Mouse (Mus musculus): ENCODE data around the gene Ephb2. TPM values are rescaled to one million over a fixed set of nuclear protein-coding genes. Genes with fewer than 3 reads are reported as not detected.

Ephb2 gene
- polyA plus RNA-seq, 1 experiment from 2014 or later, result 0.36 TPM

DNA sequence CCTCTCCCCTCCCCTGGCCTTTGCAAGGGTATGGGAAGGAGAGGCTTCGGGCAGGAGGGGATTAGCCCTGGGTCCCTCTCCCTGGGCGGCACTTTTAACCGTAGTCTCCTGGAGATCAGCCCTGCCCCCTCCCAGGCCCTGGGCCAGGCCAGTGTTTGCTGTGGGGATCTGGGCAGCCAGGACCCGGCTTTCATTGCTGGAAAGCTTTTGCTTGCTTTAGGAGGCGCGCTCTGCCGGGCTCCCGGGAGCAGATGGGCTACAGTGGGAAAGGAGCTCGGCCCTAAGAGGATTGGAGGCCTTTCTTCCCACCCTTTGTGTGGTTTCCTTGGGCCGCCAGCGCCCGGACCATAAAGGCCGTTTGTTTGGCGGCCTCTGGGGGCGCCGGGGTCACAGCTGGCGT, 26.0 kb upstream of the Ephb2 start:
- ATAC-seq (ENCODE audit: low read depth) (no peak), DNase-seq (no peak)
- Histone ChIP-seq H3K4me2 (no peak overlapping the region), H3K27ac (no peak overlapping the region), H3K9me3 (replicated peaks) (no peaks in the 10 kb centered on the region), H3K27me3 (peaks cover 30% of the 10 kb centered on the region), H3K9ac (no peak overlapping the region), H3K4me3 (replicated peaks) (no peak overlapping the region), H3K4me1 (replicated peaks) (no peaks in the 10 kb centered on the region), H3K36me3 (no peaks in the 10 kb centered on the region)
- WGBS (ENCODE audit: insufficient replicate concordance), result 12% methylated on average over 17 of the region's 17 CpGs

DNA sequence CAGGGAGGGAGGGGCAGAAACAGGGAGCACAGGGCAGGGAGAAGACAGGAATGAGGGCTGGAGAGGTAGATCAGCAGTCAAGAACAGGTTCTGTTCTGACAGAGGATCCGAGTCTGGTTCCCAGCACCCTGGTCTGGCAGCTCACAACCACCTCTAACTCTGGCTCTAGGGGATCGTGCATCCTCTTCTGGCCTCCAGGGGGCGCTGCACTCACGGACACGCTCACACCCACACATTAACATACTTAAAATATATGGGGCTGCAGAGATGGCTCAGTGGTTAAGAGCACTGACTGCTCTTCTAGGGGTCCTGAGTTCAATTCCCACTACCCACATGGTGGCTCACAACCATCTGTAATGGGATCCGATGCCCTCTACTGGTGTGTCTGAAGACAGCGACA, 24.2 kb upstream of the Ephb2 start:
- Histone ChIP-seq H3K9ac (no peak overlapping the region), H3K4me3 (replicated peaks) (no peak overlapping the region), H3K36me3 (no peaks in the 10 kb centered on the region), H3K4me2 (no peak overlapping the region), H3K9me3 (replicated peaks) (no peaks in the 10 kb centered on the region), H3K27ac (no peak overlapping the region), H3K27me3 (peaks cover 29% of the 10 kb centered on the region), H3K4me1 (replicated peaks) (no peaks in the 10 kb centered on the region)
- ATAC-seq (ENCODE audit: low read depth) (no peak), DNase-seq (no peak)
- WGBS (ENCODE audit: insufficient replicate concordance), result 69% methylated on average over 7 of the region's 7 CpGs

DNA sequence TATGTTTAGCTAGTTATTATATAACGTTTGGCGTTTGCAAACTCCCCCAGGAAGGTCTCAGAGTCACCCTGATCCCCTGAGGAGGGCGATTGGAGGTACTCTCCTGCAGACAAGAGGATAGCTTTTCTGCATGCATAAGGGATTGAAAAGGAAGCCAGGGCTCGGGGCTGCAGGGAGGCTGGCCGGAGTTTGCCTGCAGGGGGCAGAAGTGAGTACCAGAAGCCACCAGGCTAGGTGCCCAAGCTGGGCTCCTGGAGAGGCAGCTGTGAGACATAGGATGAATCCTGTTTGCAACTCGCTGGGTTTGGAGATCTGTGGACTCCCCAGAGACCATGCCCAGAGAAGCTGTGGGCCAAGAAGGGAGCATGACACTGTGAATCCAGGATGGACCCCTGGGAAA, 19.3 kb upstream of the Ephb2 start:
- no peak for DNase-seq
- Histone ChIP-seq H3K4me3 (replicated peaks) (no peak overlapping the region), H3K9me3 (replicated peaks) (no peaks in the 10 kb centered on the region), H3K36me3 (no peaks in the 10 kb centered on the region), H3K4me1 (replicated peaks) (no peaks in the 10 kb centered on the region), H3K27me3 (no peaks in the 10 kb centered on the region), H3K9ac (no peak overlapping the region), H3K4me2 (no peak overlapping the region), H3K27ac (no peak overlapping the region)
- WGBS (ENCODE audit: insufficient replicate concordance), result 25% methylated on average over 6 of the region's 6 CpGs
- no peak for ATAC-seq (ENCODE audit: low read depth)

GRCm38 (mm10) chr4:136852989-136853388, 17.2 kb upstream of the Ephb2 start:
- no peak overlapping the region for H3K4me3 ChIP-seq (replicated peaks)
- no peaks in the 10 kb centered on the region for H3K36me3 ChIP-seq
- H3K27me3 ChIP-seq, result no peaks in the 10 kb centered on the region
- H3K4me2 ChIP-seq, result no peak overlapping the region
- DNase-seq (no peak), ATAC-seq (ENCODE audit: low read depth) (no peak)
- no peaks in the 10 kb centered on the region for H3K4me1 ChIP-seq (replicated peaks)
- H3K9me3 ChIP-seq (replicated peaks), result no peaks in the 10 kb centered on the region
- WGBS (ENCODE audit: insufficient replicate concordance), result 69% methylated on average over 12 of the region's 12 CpGs
- H3K9ac ChIP-seq, result no peak overlapping the region
- H3K27ac ChIP-seq, result no peak overlapping the region

GRCm38 (mm10) chr4:136852119-136852518, 16.3 kb upstream of the Ephb2 start:
- Histone ChIP-seq H3K27ac (no peak overlapping the region), H3K4me1 (replicated peaks) (no peaks in the 10 kb centered on the region), H3K9ac (no peak overlapping the region), H3K9me3 (replicated peaks) (no peaks in the 10 kb centered on the region), H3K36me3 (no peaks in the 10 kb centered on the region), H3K4me3 (replicated peaks) (no peak overlapping the region), H3K4me2 (no peak overlapping the region), H3K27me3 (no peaks in the 10 kb centered on the region)
- ATAC-seq (ENCODE audit: low read depth) (no peak), DNase-seq (no peak)
- WGBS (ENCODE audit: insufficient replicate concordance), result 40% methylated on average over 5 of the region's 5 CpGs

GRCm38 (mm10) chr4:136848565-136848964, 12.8 kb upstream of the Ephb2 start:
- no peaks in the 10 kb centered on the region for H3K9me3 ChIP-seq (replicated peaks)
- H3K4me2 ChIP-seq, result no peak overlapping the region
- H3K27me3 ChIP-seq, result no peaks in the 10 kb centered on the region; the same call in 1 of the 2 replicates
- H3K27ac ChIP-seq, result no peak overlapping the region
- no peak for ATAC-seq (ENCODE audit: low read depth)
- H3K9ac ChIP-seq, result no peak overlapping the region
- H3K4me3 ChIP-seq (replicated peaks), result no peak overlapping the region
- DNase-seq, result no peak
- no peaks in the 10 kb centered on the region for H3K36me3 ChIP-seq
- 50% methylated on average over 4 of the region's 4 CpGs for WGBS (ENCODE audit: insufficient replicate concordance)
- H3K4me1 ChIP-seq (replicated peaks), result no peaks in the 10 kb centered on the region

DNA sequence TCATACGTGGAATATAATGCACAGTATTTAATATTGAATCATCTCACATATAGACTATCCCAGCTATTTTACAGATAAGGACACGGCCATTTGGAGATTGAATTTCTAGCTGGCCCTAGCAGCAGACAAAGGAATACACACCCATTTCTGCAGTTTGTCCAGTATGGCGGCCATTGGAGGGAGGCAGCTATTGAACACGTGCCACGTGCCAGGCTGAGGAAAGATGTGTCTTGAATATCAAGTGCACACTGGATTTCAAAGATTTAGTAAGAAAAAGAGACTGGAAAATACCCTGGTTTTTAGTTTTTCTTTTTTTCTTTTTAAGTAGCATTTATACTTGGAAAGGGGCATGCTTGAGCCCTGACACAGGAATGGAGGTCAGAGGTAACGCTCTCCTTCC, 11.4 kb upstream of the Ephb2 start:
- no peaks in the 10 kb centered on the region for H3K4me1 ChIP-seq (replicated peaks)
- H3K27ac ChIP-seq, result no peak overlapping the region
- no peak overlapping the region for H3K4me3 ChIP-seq (replicated peaks)
- ATAC-seq (ENCODE audit: low read depth) (no peak), DNase-seq (no peak)
- no peaks in the 10 kb centered on the region for H3K9me3 ChIP-seq (replicated peaks)
- 63% methylated on average over 6 of the region's 6 CpGs for WGBS (ENCODE audit: insufficient replicate concordance)
- no peak overlapping the region for H3K9ac ChIP-seq
- no peaks in the 10 kb centered on the region; the same call in 1 of the 2 replicates for H3K27me3 ChIP-seq
- no peak overlapping the region for H3K4me2 ChIP-seq
- no peaks in the 10 kb centered on the region for H3K36me3 ChIP-seq

GRCm38 (mm10) chr4:136842802-136843201, 7.0 kb upstream of the Ephb2 start:
- Histone ChIP-seq H3K9ac (no peak overlapping the region), H3K4me3 (replicated peaks) (no peak overlapping the region), H3K9me3 (replicated peaks) (no peaks in the 10 kb centered on the region), H3K27me3 (peaks cover 24% of the 10 kb centered on the region), H3K36me3 (no peaks in the 10 kb centered on the region), H3K27ac (no peak overlapping the region), H3K4me2 (no peak overlapping the region), H3K4me1 (replicated peaks) (0 out of 2 replicates have a peak, but pooled peaks cover 3% of the 10 kb centered on the region)
- no peak for ATAC-seq (ENCODE audit: low read depth)
- no peak for DNase-seq
- WGBS (ENCODE audit: insufficient replicate concordance), result 57% methylated on average over 10 of the region's 10 CpGs

- 32% methylated on average over 4 of the region's 4 CpGs for WGBS (ENCODE audit: insufficient replicate concordance)
- no peak overlapping the region for H3K4me3 ChIP-seq (replicated peaks)
- no peaks in the 10 kb centered on the region for H3K9me3 ChIP-seq (replicated peaks)
- no peaks in the 10 kb centered on the region for H3K36me3 ChIP-seq
- peaks cover 32% of the 10 kb centered on the region for H3K27me3 ChIP-seq
- 0 out of 2 replicates have a peak, but pooled peaks cover 3% of the 10 kb centered on the region for H3K4me1 ChIP-seq (replicated peaks)
- ATAC-seq (ENCODE audit: low read depth), result no peak
- H3K27ac ChIP-seq, result no peak overlapping the region
- no peak overlapping the region for H3K9ac ChIP-seq
- no peak overlapping the region for H3K4me2 ChIP-seq
- no peak for DNase-seq
These were observed 6.2 kb upstream of the Ephb2 start for GRCm38 (mm10) chr4:136842033-136842432.

- Histone ChIP-seq H3K36me3 (no peaks in the 10 kb centered on the region), H3K4me1 (replicated peaks) (peaks cover 11% of the 10 kb centered on the region; the same call in 1 of the 2 replicates), H3K4me2 (no peak overlapping the region), H3K9me3 (replicated peaks) (no peaks in the 10 kb centered on the region), H3K4me3 (replicated peaks) (no peak overlapping the region), H3K27ac (no peak overlapping the region), H3K9ac (no peak overlapping the region), H3K27me3 (peaks cover 41% of the 10 kb centered on the region)
- no peak for ATAC-seq (ENCODE audit: low read depth)
- DNase-seq, result peak; percentile 16
- WGBS (ENCODE audit: insufficient replicate concordance), result 10% methylated on average over 5 of the region's 5 CpGs
These were observed 5.3 kb upstream of the Ephb2 start for GRCm38 (mm10) chr4:136841056-136841455.

GRCm38 (mm10) chr4:136838462-136838861, 2.7 kb upstream of the Ephb2 start:
- DNase-seq (no peak), ATAC-seq (ENCODE audit: low read depth) (no peak)
- H3K4me1 ChIP-seq (replicated peaks), result peaks cover 15% of the 10 kb centered on the region

GRCm38 (mm10) chr4:136838026-136838425, 2.2 kb upstream of the Ephb2 start:
- H3K9ac ChIP-seq, result no peak overlapping the region
- H3K4me3 ChIP-seq (replicated peaks), result no peak overlapping the region
- peaks cover 72% of the 10 kb centered on the region for H3K27me3 ChIP-seq
- H3K27ac ChIP-seq, result no peak overlapping the region
- 54% methylated on average over 9 of the region's 9 CpGs for WGBS (ENCODE audit: insufficient replicate concordance)
- DNase-seq (no peak), ATAC-seq (ENCODE audit: low read depth) (no peak)
- peaks cover 15% of the 10 kb centered on the region for H3K4me1 ChIP-seq (replicated peaks)
- H3K9me3 ChIP-seq (replicated peaks), result no peaks in the 10 kb centered on the region
- no peak overlapping the region for H3K4me2 ChIP-seq
- H3K36me3 ChIP-seq, result no peaks in the 10 kb centered on the region

More at GRCm38 (mm10) chr4:136838462-136838861, 2.7 kb upstream of the Ephb2 start:
- Histone ChIP-seq H3K27me3 (peaks cover 67% of the 10 kb centered on the region), H3K4me2 (no peak overlapping the region), H3K9me3 (replicated peaks) (no peaks in the 10 kb centered on the region), H3K27ac (no peak overlapping the region), H3K36me3 (no peaks in the 10 kb centered on the region), H3K4me3 (replicated peaks) (no peak overlapping the region), H3K9ac (no peak overlapping the region)
- 46% methylated on average over 9 of the region's 9 CpGs for WGBS (ENCODE audit: insufficient replicate concordance)
